Mouse (Mus musculus): ENCODE measurements around the gene Cd300ld2.
"Not testable (repeated sequence)": the region's sequence is repeated elsewhere in the genome, so short reads cannot be mapped to it uniquely, and the experiment has no call there.

Cd300ld2 gene

DNA sequence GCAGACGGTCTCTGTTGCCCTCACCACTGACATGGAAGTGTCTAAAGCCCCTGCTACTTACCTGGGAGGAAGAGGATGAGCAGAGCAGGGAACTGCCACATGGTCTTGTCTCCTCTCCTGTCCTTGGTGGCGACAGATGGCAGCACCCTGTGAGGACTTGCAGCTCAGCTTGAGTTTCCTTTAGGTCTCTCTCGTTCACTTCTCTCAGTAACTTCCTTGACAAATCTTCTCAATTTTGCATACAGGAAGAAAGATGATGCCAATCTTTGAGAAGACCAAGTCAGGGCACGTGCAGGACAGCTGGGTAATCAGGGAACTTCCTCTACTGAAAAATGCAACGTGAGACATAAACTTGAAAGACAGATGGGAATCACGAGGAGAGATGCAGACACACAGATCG is at the start of gene Cd300ld2:
Gene Cd300ld2, minus strand, starts transcription at position 101 of the 400 bp plus-strand sequence.
- not testable (repeated sequence) for DNase-seq (ENCODE audit: low read depth)

DNA sequence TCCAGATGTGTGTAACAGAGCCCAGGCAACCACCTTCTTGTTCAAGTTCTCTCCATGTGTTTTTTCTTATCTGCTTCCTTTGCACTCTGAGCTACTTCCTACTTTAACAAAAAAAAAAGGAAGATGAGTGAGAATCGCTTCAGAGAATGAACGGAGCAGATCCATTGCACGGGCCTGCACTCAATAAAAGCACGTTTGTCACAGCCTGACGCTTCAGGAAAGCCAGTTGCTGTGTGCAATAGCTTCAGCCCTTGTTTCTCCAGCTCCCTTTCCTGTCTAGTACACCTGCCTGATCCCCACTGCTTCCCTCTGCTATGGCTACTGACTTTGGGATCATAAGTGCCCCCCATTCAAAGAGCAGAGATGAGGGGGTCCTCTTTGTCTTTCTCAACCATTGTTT is 46.1 kb upstream of the Cd300ld2 start, which contains the start of gene Cd300e:
Gene Cd300e, minus strand, starts transcription at position 101 of the 400 bp plus-strand sequence.
- no peak for DNase-seq (ENCODE audit: low read depth)

DNA sequence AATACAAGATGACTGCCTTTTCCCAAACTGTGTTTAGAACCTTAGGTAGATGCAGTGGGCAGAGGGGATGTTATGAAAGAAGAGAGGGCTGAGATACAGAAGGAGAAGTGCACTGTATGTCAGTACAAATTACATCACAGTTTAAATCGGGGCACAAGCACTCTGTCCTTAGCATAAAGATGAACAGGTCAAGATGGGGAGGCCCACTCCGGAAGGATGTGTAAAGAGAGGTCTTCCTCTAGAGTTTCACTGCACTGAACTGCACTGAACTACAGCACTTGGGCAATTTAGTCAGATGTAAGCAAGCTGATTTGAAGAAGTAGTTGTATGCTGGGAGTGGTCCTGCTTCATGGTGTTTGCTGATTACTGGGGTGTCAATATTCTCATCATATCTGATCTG is 43.8 kb upstream of the Cd300ld2 start:
- no peak for DNase-seq (ENCODE audit: low read depth)

DNA sequence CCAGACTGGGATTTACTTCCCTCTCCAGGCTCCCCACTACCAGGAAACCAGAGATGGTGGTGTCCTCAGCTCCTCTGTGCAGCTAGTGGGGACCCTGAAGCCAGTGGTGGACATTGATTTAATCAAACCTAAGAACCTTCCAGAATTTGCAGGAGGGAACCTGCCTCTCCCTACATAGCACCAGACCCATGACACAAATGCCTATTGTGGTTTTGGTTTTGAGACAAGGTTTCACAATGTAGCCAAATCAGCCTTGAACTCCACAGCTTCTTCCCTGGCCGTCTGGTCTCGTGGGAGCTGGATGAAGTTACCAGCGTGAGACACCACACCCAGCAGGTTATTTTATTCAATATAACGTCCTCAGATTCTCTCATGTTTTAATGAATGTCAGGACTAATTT is 42.7 kb upstream of the Cd300ld2 start:
- DNase-seq (ENCODE audit: low read depth): no peak

DNA sequence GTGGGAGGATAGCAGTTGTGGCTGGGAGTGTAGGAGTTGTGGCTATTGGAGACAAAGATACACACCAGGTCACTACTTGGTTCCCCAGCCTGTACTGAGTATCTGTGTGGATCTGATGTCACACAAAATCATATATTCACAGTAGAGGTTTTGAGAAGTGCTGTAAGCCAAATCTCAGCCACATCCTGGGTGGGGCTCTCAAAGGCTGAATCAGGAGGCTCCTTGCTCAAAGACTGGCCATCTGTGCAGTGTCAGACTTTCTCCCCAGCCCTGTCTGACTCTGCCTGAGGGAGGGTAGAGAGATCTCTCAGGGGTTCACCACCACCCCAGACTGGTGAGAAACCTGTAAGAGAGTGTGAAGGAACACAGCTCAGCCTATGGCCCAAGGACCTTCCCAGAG is 38.5 kb upstream of the Cd300ld2 start:
- no peak for DNase-seq (ENCODE audit: low read depth)

DNA sequence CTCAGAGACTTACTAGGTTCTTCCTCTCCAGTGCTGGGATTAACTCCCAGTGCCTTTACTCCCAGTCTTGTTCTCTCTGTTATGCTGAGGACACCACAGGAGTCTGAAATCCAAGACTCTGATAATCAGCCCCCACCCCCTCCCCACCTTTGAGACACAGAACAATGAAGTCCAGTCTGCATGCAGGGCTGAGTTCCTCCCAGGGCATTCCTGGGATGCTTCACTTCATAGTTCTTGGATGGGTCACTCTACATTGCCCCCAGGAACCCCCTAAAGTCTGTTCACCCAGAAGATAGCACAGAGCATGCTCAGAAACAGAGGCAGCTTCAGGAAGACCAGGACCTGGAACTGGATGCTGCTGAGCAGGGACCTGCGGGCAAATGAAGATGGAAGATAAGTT is 37.0 kb upstream of the Cd300ld2 start:
- no peak for DNase-seq (ENCODE audit: low read depth)

DNA sequence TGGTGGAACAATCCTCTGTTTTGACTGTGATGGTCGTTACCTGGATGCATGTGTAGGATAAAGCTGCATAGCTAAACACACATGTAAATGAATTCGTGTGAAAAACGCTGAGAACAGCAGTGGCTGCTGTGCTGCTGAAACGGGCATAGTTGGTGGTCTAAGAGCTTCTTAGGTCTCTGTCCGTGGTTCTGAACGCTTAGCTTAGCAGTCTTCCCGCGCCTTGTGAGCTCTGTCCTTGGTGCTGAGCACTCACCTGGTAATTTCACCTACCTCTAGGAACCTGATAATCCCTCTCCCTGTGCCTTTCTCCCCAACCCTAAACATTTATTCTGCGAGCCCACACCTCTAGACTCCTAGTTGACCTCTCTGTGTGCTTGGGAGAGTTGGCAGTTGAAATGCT is 36.2 kb upstream of the Cd300ld2 start:
- DNase-seq (ENCODE audit: low read depth): peak; percentile 74

DNA sequence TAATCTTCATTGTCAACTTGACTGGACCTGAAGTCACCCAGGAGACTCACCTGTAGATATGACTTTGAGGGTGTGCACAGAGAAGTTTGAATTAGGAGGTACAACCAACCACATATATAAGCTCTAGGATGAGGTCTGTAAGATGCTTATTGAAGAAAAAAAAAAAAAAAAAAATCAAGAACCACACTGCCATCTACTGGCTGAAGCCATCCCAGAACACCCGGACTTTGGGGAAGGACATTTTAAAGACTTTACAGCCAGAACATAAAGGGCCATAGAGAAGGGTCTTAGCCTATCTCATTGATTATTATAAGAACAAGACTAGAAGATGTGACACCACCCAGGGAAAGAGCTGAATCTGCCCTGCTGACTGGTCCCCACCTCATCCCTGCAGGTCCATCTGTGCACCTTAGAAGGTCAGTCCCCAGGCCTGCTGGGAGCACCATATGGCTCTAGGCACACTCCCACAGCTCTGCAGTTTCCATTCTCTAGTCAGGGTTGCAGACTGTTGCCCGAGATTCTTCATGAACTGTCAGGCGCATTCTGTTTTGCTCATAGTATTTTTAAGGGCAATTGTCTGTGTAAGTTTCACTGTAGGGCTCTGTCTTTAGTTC is 33.4 kb upstream of the Cd300ld2 start:
- DNase-seq (ENCODE audit: low read depth): peak; percentile 45

DNA sequence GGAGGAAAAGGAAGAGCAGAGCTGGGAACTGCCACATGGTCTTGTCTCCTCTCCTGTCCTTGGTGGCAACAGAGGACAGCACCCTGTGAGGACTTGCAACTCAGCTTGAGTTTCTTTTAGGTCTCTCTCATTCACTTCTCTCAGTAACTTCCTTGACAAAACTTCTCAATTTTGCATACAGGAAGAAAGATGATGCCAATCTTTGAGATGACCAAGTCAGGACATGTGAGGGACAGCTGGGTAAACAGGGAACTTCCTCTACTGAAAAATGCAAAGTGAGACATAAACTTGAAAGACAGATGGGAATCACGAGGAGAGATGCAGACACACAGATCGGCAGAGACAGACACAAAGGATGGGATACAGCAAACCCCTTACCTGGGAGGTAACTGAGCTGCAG is 32.3 kb upstream of the Cd300ld2 start, which contains the start of gene Cd300ld3:
Gene Cd300ld3, minus strand, starts transcription at position 151 of the 400 bp plus-strand sequence.
- DNase-seq (ENCODE audit: low read depth): no peak

DNA sequence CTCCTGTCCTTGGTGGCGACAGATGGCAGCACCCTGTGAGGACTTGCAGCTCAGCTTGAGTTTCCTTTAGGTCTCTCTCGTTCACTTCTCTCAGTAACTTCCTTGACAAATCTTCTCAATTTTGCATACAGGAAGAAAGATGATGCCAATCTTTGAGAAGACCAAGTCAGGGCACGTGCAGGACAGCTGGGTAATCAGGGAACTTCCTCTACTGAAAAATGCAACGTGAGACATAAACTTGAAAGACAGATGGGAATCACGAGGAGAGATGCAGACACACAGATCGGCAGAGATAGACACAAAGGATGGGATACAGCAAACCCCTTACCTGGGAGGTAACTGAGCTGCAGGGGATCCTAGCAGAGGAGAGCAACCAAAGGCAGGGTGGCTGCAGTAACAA is 21.7 kb upstream of the Cd300ld2 start, which contains the start of gene Cd300ld5:
Gene Cd300ld5, minus strand, starts transcription at position 101 of the 400 bp plus-strand sequence.
- not testable (repeated sequence) for DNase-seq (ENCODE audit: low read depth)

DNA sequence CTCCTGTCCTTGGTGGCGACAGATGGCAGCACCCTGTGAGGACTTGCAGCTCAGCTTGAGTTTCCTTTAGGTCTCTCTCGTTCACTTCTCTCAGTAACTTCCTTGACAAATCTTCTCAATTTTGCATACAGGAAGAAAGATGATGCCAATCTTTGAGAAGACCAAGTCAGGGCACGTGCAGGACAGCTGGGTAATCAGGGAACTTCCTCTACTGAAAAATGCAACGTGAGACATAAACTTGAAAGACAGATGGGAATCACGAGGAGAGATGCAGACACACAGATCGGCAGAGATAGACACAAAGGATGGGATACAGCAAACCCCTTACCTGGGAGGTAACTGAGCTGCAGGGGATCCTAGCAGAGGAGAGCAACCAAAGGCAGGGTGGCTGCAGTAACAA is 10.9 kb upstream of the Cd300ld2 start, which contains the start of gene Cd300ld4:
Gene Cd300ld4, minus strand, starts transcription at position 101 of the 400 bp plus-strand sequence.
- not testable (repeated sequence) for DNase-seq (ENCODE audit: low read depth)

DNA sequence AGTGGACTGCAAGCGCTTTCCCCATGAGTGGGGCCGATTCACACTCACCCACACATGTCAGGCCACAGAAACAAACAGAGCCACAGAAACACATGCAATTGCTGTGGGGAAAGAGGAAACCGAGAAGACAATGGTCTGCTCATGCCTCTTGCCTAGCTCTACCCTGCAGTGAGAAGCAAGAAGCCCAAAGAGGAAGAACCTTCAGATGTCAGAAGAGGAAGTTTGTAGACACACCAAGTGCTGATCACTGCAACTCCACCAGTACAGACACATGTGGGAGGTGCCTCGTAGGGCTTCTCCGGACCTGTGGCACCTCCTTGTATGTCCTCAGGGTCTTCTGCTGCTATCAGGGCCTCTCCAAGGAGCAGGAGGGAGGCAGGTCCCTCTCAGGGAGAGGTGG is 11.9 kb downstream of the Cd300ld2 start:
- DNase-seq (ENCODE audit: low read depth): no peak

DNA sequence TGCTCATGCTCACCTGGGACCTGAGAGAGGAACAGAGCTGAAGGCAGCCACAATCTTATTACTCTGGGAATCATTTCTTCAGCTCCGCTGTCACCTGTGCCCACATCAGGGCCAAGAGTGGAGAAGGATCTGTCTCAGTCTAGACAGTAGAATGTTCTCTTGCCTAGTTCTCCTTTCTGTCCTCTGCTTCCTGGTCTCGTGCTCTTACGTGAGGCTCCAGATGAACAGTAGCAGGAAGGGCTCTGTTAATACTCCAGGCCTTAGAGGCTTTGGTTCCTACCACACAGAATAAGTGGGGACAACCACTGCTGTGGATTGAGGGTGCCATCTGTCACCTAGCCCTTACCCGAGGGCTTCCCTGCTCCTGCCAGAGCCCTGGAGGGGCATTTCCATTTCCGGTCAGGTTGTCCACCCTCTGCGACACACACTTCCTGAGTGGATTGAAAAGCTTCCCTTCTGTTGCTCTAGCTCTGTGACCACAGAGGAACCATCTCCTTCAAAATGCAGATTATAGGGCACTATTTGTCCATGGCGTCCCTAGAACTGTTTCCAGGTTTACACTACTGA is 14.4 kb downstream of the Cd300ld2 start, which contains the start of gene Cd300c2:
Gene Cd300c2, minus strand, starts transcription at position 407 of the 567 bp plus-strand sequence.
- DNase-seq (ENCODE audit: low read depth): no peak

DNA sequence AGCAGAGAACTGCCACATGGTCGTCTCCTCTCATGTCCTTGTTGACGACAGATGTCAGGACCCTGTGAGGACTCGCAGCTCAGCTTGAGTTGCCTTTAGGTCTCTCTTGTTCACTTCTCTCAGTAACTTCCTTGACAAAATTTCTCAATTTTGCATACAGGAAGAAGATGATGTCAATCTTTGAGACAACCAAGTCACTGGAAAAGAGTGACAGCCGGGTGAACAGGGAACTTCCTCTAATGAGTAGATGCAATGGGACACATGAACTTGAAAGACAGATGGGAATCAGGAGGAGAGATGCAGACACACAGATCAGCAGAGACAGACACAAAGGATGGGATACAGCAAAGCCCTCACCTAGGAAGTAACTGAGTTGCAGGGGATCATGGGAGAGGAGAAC is 26.2 kb downstream of the Cd300ld2 start, which contains the start of gene Cd300ld:
Gene Cd300ld, minus strand, starts transcription at position 130 of the 400 bp plus-strand sequence.
- no peak for DNase-seq (ENCODE audit: low read depth)

DNA sequence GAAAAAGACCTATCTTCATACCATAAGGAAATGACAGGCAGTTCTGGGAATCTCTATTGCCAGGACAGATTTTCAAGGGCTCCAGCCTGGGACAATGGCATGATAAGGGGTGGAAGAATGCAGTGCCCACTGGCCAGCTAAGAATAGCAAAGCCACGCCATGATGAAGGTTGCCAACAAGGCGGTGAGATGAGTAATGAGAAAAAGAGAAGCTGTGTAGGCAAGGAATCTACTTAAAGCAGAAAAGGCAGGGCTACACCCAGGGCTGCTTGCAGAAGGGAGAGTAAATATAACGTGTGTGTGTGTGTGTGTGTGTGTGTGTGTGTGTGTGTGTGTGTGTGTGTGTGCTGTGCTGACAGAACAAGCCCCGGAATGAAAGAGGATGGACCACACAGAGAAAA is 34.1 kb downstream of the Cd300ld2 start:
- DNase-seq (ENCODE audit: low read depth): no peak

DNA sequence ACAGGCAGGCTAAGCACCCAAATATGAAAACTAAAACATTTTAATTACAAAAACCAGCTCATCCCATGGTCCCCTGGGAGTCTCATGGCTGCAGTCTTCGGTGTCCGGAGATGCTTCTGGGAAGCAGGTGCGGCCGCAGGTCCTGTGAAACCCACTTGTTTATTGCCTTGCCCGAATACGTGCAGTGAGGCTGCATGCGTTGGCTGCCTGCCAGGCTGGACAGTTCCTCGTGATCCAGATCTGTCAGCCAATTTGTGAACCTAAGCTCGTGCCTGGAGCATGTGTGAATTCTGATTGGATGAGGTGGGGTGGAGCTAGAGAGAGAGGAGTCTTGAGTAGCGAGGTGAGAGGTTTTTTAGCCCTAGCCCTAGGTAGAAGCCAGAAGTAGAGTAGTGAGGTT is 43.3 kb downstream of the Cd300ld2 start:
- DNase-seq (ENCODE audit: low read depth): no peak

DNA sequence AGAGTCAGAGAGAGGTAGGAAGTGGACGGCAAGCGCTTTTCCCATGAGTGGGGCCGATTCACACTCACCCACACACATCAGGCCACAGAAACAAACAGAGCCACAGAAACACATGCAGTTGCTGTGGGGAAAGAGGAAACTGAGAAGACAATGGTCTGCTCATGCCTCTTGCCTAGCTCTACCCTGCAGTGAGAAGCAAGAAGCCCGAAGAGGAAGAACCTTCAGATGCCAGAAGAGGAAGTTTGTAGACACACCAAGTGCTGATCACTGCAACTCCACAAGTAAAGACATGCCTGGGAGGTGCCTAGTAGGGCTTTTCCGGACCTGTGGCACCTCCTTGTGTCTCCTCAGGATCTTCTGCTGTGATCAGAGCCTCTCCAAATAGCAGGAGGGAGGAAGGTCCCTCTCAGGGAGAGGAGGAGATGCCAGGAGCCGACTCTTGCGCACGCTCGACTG is 47.2 kb downstream of the Cd300ld2 start, which contains the start of gene Cd300c:
Gene Cd300c, minus strand, starts transcription at position 406 of the 456 bp plus-strand sequence.
- no peak for DNase-seq (ENCODE audit: low read depth)

DNA sequence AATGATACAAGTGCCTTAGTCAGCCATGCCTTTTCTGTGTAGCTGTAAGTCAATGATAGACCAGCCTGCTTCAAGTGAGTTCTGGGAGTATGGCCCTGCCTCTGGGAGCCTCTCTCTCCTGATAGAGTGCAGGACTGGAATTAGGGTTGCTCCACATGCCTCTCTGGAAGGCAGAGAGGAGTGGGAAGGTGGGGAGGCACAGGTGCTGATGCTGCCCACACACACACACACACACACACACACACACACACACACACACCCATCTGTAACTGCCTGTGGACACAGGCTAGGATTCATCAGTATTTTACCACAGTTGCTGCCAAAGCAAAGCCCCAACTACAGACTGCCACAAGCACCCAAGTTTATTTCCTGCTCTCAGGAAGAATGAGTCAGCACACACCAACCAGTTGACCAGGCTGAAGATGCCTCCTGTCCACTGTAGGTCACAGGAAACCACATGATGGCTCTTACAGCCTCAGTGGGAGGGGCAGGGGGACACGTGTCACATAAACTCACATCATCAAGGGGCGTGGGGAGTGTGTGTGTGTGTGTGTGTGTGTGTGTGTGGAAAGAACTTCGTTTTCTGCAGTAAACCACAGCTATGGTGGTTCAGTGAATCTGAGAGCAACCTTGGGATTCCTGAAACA is 50.7 kb downstream of the Cd300ld2 start:
- no peak for DNase-seq (ENCODE audit: low read depth)

DNA sequence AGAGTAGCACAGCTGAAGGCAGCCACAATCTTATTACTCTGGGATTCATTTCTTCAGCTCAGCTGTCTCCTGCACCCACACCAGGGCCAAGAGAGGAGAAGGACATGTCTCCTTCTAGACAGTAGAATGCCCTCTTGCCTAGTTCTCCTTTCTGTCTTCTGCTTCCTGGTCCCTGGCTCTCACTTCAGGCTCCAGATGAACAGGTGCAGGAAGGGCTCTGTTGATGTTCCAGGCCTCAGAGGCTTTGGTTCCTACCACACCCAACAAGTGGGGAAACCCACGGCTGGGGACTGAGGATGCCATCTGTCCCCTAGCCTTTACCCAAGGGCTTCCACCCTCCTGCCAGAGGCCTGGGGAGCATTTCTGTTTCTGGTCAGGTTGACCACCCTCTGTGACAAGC is 55.6 kb downstream of the Cd300ld2 start:
- no peak for DNase-seq (ENCODE audit: low read depth)
